Mouse (Mus musculus) embryonic fibroblast, embryonic 13.5 days (primary cell): Measurements from ENCODE around the gene Aloxe3.

ENCODE experiments used
- CTCF ChIP-seq: IDR thresholded peaks from 2 replicates; pipeline ENCODE4 v1.5.1; 2011; ENCODE audit warnings: mild to moderate bottlenecking, control low read depth, low read length, moderate library complexity, borderline replicate concordance; ENCODE audit not compliant: insufficient read depth
- POLR2A ChIP-seq: IDR thresholded peaks from 2 replicates; pipeline ENCODE4 v1.6.1; 2011; ENCODE audit warnings: low read depth, mild to moderate bottlenecking, control low read depth, low read length, moderate library complexity

GRCm38 (mm10) chr11:69091566-69092385 lies 33.9 kb upstream of the Aloxe3 start:
- no peak for TF ChIP-seq CTCF
- TF ChIP-seq POLR2A: no peak
